Comparison of ENCODE assay signal across 8 mouse cellular contexts in the genomic region with DNA sequence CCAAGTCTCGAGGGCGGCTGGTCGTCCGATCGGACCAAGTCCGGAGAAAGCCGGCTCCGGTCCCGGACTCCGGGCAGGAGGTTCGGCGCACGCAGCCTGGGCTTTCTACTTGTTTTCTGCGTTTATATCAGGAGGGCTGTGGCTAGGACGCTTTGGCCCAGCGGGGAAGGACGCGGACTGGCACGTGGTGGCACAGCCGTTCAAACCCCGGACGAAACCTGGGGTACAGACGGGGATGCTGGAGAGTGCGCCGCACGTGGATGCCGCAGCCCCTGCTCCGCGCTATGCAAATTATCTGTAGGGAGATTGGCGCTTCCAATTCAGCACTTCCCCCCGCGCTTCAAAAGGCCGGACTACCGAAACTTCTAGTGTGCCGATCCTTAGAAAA. TPM values are rescaled to one million over a fixed set of nuclear protein-coding genes. Genes with fewer than 3 reads are reported as not detected.
DNase-seq lines count a peak whose midpoint lies in the region; ATAC-seq and TF ChIP-seq lines count a peak whose summit lies in the region.

No protein-coding gene starts in this region.

- TF ChIP-seq POLR2A in limb, embryonic 14.5 days (IDR thresholded peaks at IDR 0.05; ENCODE audit: borderline replicate concordance, extremely low read depth, insufficient read depth, insufficient read length): no peak

- H3K4me3 ChIP-seq in heart, embryonic 12.5 days: peak overlapping the region; percentile 77
- H3K4me3 ChIP-seq in forebrain, embryonic 14.5 days (ENCODE audit: low read depth, low read length): peak overlapping the region; percentile 70
- H3K4me3 ChIP-seq in limb, embryonic 14.5 days (replicated peaks; ENCODE audit: low read length): peak overlapping the region; percentile 80
- H3K4me3 ChIP-seq in midbrain, embryonic 16.5 days (ENCODE audit: low read depth, low read length): peak overlapping the region; percentile 83

- no peaks in the 10 kb centered on the region for H3K9me3 ChIP-seq in heart, embryonic 12.5 days (replicated peaks)
- H3K9me3 ChIP-seq in forebrain, embryonic 14.5 days (replicated peaks; ENCODE audit: control insufficient read depth, low read length): no peaks in the 10 kb centered on the region
- no peaks in the 10 kb centered on the region for H3K9me3 ChIP-seq in limb, embryonic 14.5 days (ENCODE audit: control insufficient read depth, low read length)
- H3K9me3 ChIP-seq in midbrain, embryonic 16.5 days (replicated peaks; ENCODE audit: control insufficient read depth, low read length, poor library complexity, severe bottlenecking): no peaks in the 10 kb centered on the region

- H3K4me2 ChIP-seq in heart, embryonic 12.5 days: peak overlapping the region; percentile 79
- H3K4me2 ChIP-seq in forebrain, embryonic 14.5 days (ENCODE audit: low read length): peak overlapping the region; percentile 70
- peak overlapping the region; percentile 56 for H3K4me2 ChIP-seq in limb, embryonic 14.5 days (replicated peaks; ENCODE audit: low read depth, low read length, severe bottlenecking)
- peak overlapping the region; percentile 85 for H3K4me2 ChIP-seq in midbrain, embryonic 16.5 days (ENCODE audit: low read length)

- peak overlapping the region; percentile 66 for H3K9ac ChIP-seq in heart, embryonic 12.5 days
- H3K9ac ChIP-seq in forebrain, embryonic 14.5 days (ENCODE audit: low read length): peak overlapping the region; percentile 64
- peak overlapping the region; percentile 64 for H3K9ac ChIP-seq in limb, embryonic 14.5 days (ENCODE audit: low read depth, low read length, severe bottlenecking)
- peak overlapping the region; percentile 63 for H3K9ac ChIP-seq in midbrain, embryonic 16.5 days (ENCODE audit: low read depth, low read length)

- intact Hi-C loops in heart, postnatal 10 days (cut with DNase I): no loop called here

- peak; percentile 70 for ATAC-seq in heart, embryonic 12.5 days (ENCODE audit: insufficient number of reproducible peaks, low FRiP score)
- peak; percentile 61 for ATAC-seq in forebrain, embryonic 14.5 days
- ATAC-seq in limb, embryonic 14.5 days (ENCODE audit: low FRiP score, low read depth): peak; percentile 38
- peak; percentile 77 for ATAC-seq in midbrain, embryonic 16.5 days

- H3K27me3 ChIP-seq in heart, embryonic 12.5 days (replicated peaks): no peaks in the 10 kb centered on the region
- H3K27me3 ChIP-seq in forebrain, embryonic 14.5 days (replicated peaks; ENCODE audit: control insufficient read depth, insufficient read depth, low read length): no peaks in the 10 kb centered on the region
- no peaks in the 10 kb centered on the region for H3K27me3 ChIP-seq in limb, embryonic 14.5 days (ENCODE audit: control insufficient read depth, insufficient read depth, low read length)
- H3K27me3 ChIP-seq in midbrain, embryonic 16.5 days (ENCODE audit: control insufficient read depth, insufficient read depth, low read depth, low read length): no peaks in the 10 kb centered on the region

- H3K36me3 ChIP-seq in heart, embryonic 12.5 days: no peaks in the 10 kb centered on the region
- no peaks in the 10 kb centered on the region for H3K36me3 ChIP-seq in forebrain, embryonic 14.5 days (ENCODE audit: control insufficient read depth, insufficient read depth, low read length)
- H3K36me3 ChIP-seq in limb, embryonic 14.5 days (ENCODE audit: control insufficient read depth, insufficient read depth, low read length): no peaks in the 10 kb centered on the region
- H3K36me3 ChIP-seq in midbrain, embryonic 16.5 days (ENCODE audit: control insufficient read depth, insufficient read depth, low read length): no peaks in the 10 kb centered on the region

- H3K27ac ChIP-seq in heart, embryonic 12.5 days (ENCODE audit: poor library complexity, severe bottlenecking): peak overlapping the region; percentile 96
- H3K27ac ChIP-seq in forebrain, embryonic 14.5 days (ENCODE audit: low read depth, low read length): peak overlapping the region; percentile 40
- H3K27ac ChIP-seq in limb, embryonic 14.5 days (replicated peaks; ENCODE audit: low read depth, low read length): peak overlapping the region; percentile 92
- peak overlapping the region; percentile 80 for H3K27ac ChIP-seq in midbrain, embryonic 16.5 days (ENCODE audit: low read length)

- no peak for DNase-seq in heart, postnatal 10 days
- peak; percentile 75 for DNase-seq in CD4-positive, CD25-positive, alpha-beta regulatory T cell, adult 2 months (ENCODE audit: low read depth, low spot score)
- DNase-seq in adrenal gland, postnatal 36 days: peak; percentile 78
- DNase-seq in forebrain, embryonic 14.5 days (ENCODE audit: low spot score): peak; percentile 82
- peak; percentile 70 for DNase-seq in limb, embryonic 14.5 days (ENCODE audit: low spot score)
- DNase-seq in thymus, postnatal 10 days (ENCODE audit: low spot score in 2 of 2): peak; percentile 66 to 67

- under 1% methylated on average over 35 of the region's 35 CpGs for WGBS in heart, embryonic 12.5 days
- under 1% methylated on average over 35 of the region's 35 CpGs for WGBS in forebrain, embryonic 14.5 days
- WGBS in limb, embryonic 14.5 days: under 1% methylated on average over 35 of the region's 35 CpGs
- WGBS in midbrain, embryonic 16.5 days: 0% methylated on average over 35 of the region's 35 CpGs

- H3K4me1 ChIP-seq in heart, embryonic 12.5 days (replicated peaks): peaks cover 10% of the 10 kb centered on the region
- H3K4me1 ChIP-seq in forebrain, embryonic 14.5 days (ENCODE audit: control insufficient read depth, insufficient read depth, low read length): peaks cover 12% of the 10 kb centered on the region
- H3K4me1 ChIP-seq in limb, embryonic 14.5 days (ENCODE audit: control insufficient read depth, insufficient read depth, low read length): peaks cover 6% of the 10 kb centered on the region; the same call in 1 of the 2 replicates
- H3K4me1 ChIP-seq in midbrain, embryonic 16.5 days (ENCODE audit: control insufficient read depth, insufficient read depth, low read length): peaks cover 15% of the 10 kb centered on the region

RNA-seq across cellular contexts. Expression of gene Abi3, which starts 17.2 kb away (rescaled TPM):
- polyA plus RNA-seq in heart, embryonic 12.5 days (2016; fragmentation: Nextera tagmentation; extraction: Ambion mirVana): 22.3 and 26.0 TPM in 2 replicates
- total RNA-seq in heart, postnatal 10 days (2021): 10 to 100 TPM; 16.2 to 21.1 TPM
- total RNA-seq in adrenal gland, postnatal 36 days (2021): 10 to 100 TPM; 11.3 to 19.3 TPM
- 0.50 and 1.1 TPM in 2 replicates for polyA plus RNA-seq in forebrain, embryonic 14.5 days (2014; fragmentation: Nextera tagmentation; extraction: Ambion mirVana)
- polyA plus RNA-seq in limb, embryonic 14.5 days (2012; rRNA removed): 7.8 and 11.9 TPM in 2 replicates
- 2.5 and 5.5 TPM in 2 replicates for polyA plus RNA-seq in limb, embryonic 14.5 days (2014; fragmentation: Nextera tagmentation; extraction: Ambion mirVana)
- 1.2 and 1.9 TPM in 2 replicates for polyA plus RNA-seq in midbrain, embryonic 16.5 days (2015; fragmentation: Nextera tagmentation; extraction: Ambion mirVana)

RNA-seq across cellular contexts. Expression of gene Gngt2, which starts 22.4 kb away (rescaled TPM):
- polyA plus RNA-seq in heart, embryonic 12.5 days (2016; fragmentation: Nextera tagmentation; extraction: Ambion mirVana): 39.1 and 39.2 TPM in 2 replicates
- 10 to 100 TPM; 24.7 to 26.0 TPM for total RNA-seq in heart, postnatal 10 days (2021)
- total RNA-seq in adrenal gland, postnatal 36 days (2021): 10 to 100 TPM; 14.3 to 30.9 TPM
- 2.1 and 2.7 TPM in 2 replicates for polyA plus RNA-seq in forebrain, embryonic 14.5 days (2014; fragmentation: Nextera tagmentation; extraction: Ambion mirVana)
- 5.1 and 10.0 TPM in 2 replicates for polyA plus RNA-seq in limb, embryonic 14.5 days (2012; rRNA removed)
- polyA plus RNA-seq in limb, embryonic 14.5 days (2014; fragmentation: Nextera tagmentation; extraction: Ambion mirVana): 12.4 and 14.0 TPM in 2 replicates
- polyA plus RNA-seq in midbrain, embryonic 16.5 days (2015; fragmentation: Nextera tagmentation; extraction: Ambion mirVana): 2.6 TPM in 2 replicates

RNA-seq across cellular contexts. Expression of gene Phospho1, which starts 35.2 kb away (rescaled TPM):
- 0.65 and 0.66 TPM in 2 replicates for polyA plus RNA-seq in heart, embryonic 12.5 days (2016; fragmentation: Nextera tagmentation; extraction: Ambion mirVana)
- 100 to 1,000 TPM; 129 to 148 TPM for total RNA-seq in heart, postnatal 10 days (2021)
- total RNA-seq in adrenal gland, postnatal 36 days (2021): 100 to 1,000 TPM; 119 to 160 TPM
- polyA plus RNA-seq in forebrain, embryonic 14.5 days (2014; fragmentation: Nextera tagmentation; extraction: Ambion mirVana): not detected in 2 replicates
- polyA plus RNA-seq in limb, embryonic 14.5 days (2012; rRNA removed): 35.5 and 59.3 TPM in 2 replicates
- 2.4 and 2.5 TPM in 2 replicates for polyA plus RNA-seq in limb, embryonic 14.5 days (2014; fragmentation: Nextera tagmentation; extraction: Ambion mirVana)
- polyA plus RNA-seq in midbrain, embryonic 16.5 days (2015; fragmentation: Nextera tagmentation; extraction: Ambion mirVana): 0.43 and 0.45 TPM in 2 replicates

RNA-seq across cellular contexts. Expression of gene B4galnt2, which starts 55.2 kb away (rescaled TPM):
- polyA plus RNA-seq in heart, embryonic 12.5 days (2016; fragmentation: Nextera tagmentation; extraction: Ambion mirVana): 0.13 TPM in 1 of 2 replicates, not detected in the other
- total RNA-seq in heart, postnatal 10 days (2021): not detected
- not detected for total RNA-seq in adrenal gland, postnatal 36 days (2021)
- polyA plus RNA-seq in forebrain, embryonic 14.5 days (2014; fragmentation: Nextera tagmentation; extraction: Ambion mirVana): not detected in 2 replicates
- polyA plus RNA-seq in limb, embryonic 14.5 days (2012; rRNA removed): 0.04 TPM in 1 of 2 replicates, not detected in the other
- not detected in 2 replicates for polyA plus RNA-seq in limb, embryonic 14.5 days (2014; fragmentation: Nextera tagmentation; extraction: Ambion mirVana)
- not detected in 2 replicates for polyA plus RNA-seq in midbrain, embryonic 16.5 days (2015; fragmentation: Nextera tagmentation; extraction: Ambion mirVana)

Comparison
In these comparisons a context has a peak if more than half of its experiments do, and no peak if none do; other contexts are left out.
1. H3K27ac ChIP-seq: peak in every context shown above with its lines; median percentile 96 in heart, embryonic 12.5 days; 92 in limb, embryonic 14.5 days; 80 in midbrain, embryonic 16.5 days; 40 in forebrain, embryonic 14.5 days.
2. DNase-seq: peak in CD4-positive, CD25-positive, alpha-beta regulatory T cell, adult 2 months (single experiment), adrenal gland, postnatal 36 days (2 of 2), forebrain, embryonic 14.5 days (single experiment), limb, embryonic 14.5 days (single experiment) and thymus, postnatal 10 days (2 of 2); none in heart, postnatal 10 days (0 of 2).
3. Peak in every context shown above with its lines, with median percentiles within 50 percentile points of each other: ATAC-seq, H3K4me2 ChIP-seq, H3K4me3 ChIP-seq and H3K9ac ChIP-seq.